Mouse (Mus musculus) MEL (cell line): Measurements from ENCODE around the gene Ube3a. TPM values are rescaled to one million over a fixed set of nuclear protein-coding genes. Genes with fewer than 3 reads are reported as not detected.

ENCODE experiments used
- DNase-seq: peaks from one replicate; pipeline ENCODE4 v3.0.0; 2011; ENCODE audit warnings: low read depth, low spot score
- H3K27ac ChIP-seq: 2 replicates; pipeline ENCODE4 v1.5.1; 2012; ENCODE audit warnings: low read depth, mild to moderate bottlenecking, control low read depth, low read length, moderate library complexity; ENCODE audit not compliant: control insufficient read depth
- H3K27me3 ChIP-seq, 2 experiments: fragments of 150-350 bp in 1 of 2; sonication (generic) in 1 of 2; 2 replicates each; pipeline ENCODE4 v1.6.1; 2012; ENCODE audit warnings: low read length in 2 of 2, mild to moderate bottlenecking in 2 of 2, improper control_type of control experiment in 1 of 2, moderate library complexity in 1 of 2; ENCODE audit not compliant: insufficient read depth in 2 of 2, control insufficient read depth in 1 of 2
- H3K36me3 ChIP-seq, 2 experiments: 2 replicates each; pipeline ENCODE4 v1.6.1; 2012 to 2014; ENCODE audit warnings: low read length in 2 of 2, improper control_type of control experiment in 1 of 2, inconsistent platforms in 1 of 2, mild to moderate bottlenecking in 1 of 2; ENCODE audit not compliant: insufficient read depth in 2 of 2, control insufficient read depth in 1 of 2
- H3K4me1 ChIP-seq, 2 experiments: fragments of 150-350 bp in 1 of 2; sonication (generic) in 1 of 2; 2 replicates each; pipeline ENCODE4 v1.6.1; 2012; ENCODE audit warnings: low read length in 2 of 2, improper control_type of control experiment in 1 of 2, mild to moderate bottlenecking in 1 of 2; ENCODE audit not compliant: insufficient read depth in 2 of 2, control insufficient read depth in 1 of 2
- H3K4me3 ChIP-seq, 2 experiments: fragments of 150-350 bp in 1 of 2; sonication (generic) in 1 of 2; 2 replicates each; pipeline ENCODE4 v1.5.1; 2012; ENCODE audit warnings: low read depth in 2 of 2, low read length in 2 of 2, mild to moderate bottlenecking in 2 of 2, moderate library complexity in 2 of 2, control low read depth in 1 of 2, improper control_type of control experiment in 1 of 2; ENCODE audit not compliant: control insufficient read depth in 1 of 2, insufficient read depth in 1 of 2
- H3K79me2 ChIP-seq: 2 replicates; pipeline ENCODE4 v1.6.1; 2012; ENCODE audit warnings: mild to moderate bottlenecking, low read length, moderate library complexity; ENCODE audit not compliant: control insufficient read depth, poor library complexity, insufficient read depth
- H3K9ac ChIP-seq: 2 replicates; pipeline ENCODE4 v1.6.1; 2012; ENCODE audit warnings: low read depth, mild to moderate bottlenecking, control low read depth, low read length, moderate library complexity; ENCODE audit not compliant: control insufficient read depth, poor library complexity, severe bottlenecking
- H3K9me3 ChIP-seq: fragments of 150-350 bp; sonication (generic); replicated peaks from 2 replicates; pipeline ENCODE4 v1.6.1; 2012; ENCODE audit warnings: mild to moderate bottlenecking, low read length, improper control_type of control experiment, moderate library complexity; ENCODE audit not compliant: insufficient read depth
- CHD2 ChIP-seq: IDR thresholded peaks from 2 replicates; pipeline ENCODE4 v1.6.1; 2011; ENCODE audit warnings: low read length, improper control_type of control experiment
- E2F4 ChIP-seq: IDR thresholded peaks from 2 replicates; pipeline ENCODE4 v1.6.1; 2011; ENCODE audit warnings: low read depth, low read length, improper control_type of control experiment, borderline replicate concordance
- ELF1 ChIP-seq: IDR thresholded peaks from 2 replicates; pipeline ENCODE4 v1.6.1; 2014; ENCODE audit warnings: low read depth, mild to moderate bottlenecking, inconsistent platforms, low read length, improper control_type of control experiment, moderate library complexity
- ETS1 ChIP-seq: IDR thresholded peaks from 2 replicates; pipeline ENCODE4 v1.6.1; 2012; ENCODE audit warnings: low read depth, mild to moderate bottlenecking, inconsistent platforms, low read length, improper control_type of control experiment, moderate library complexity
- GABPA ChIP-seq: IDR thresholded peaks from 2 replicates; pipeline ENCODE4 v1.6.1; 2012; ENCODE audit warnings: low read depth, mild to moderate bottlenecking, inconsistent platforms, low read length, improper control_type of control experiment, moderate library complexity
- MAX ChIP-seq: IDR thresholded peaks from 2 replicates; pipeline ENCODE4 v1.6.1; 2011; ENCODE audit warnings: low read length, improper control_type of control experiment
- MAZ ChIP-seq: IDR thresholded peaks from 2 replicates; pipeline ENCODE4 v1.6.1; 2012; ENCODE audit warnings: low read depth, mild to moderate bottlenecking, inconsistent platforms, low read length, improper control_type of control experiment
- MXI1 ChIP-seq: IDR thresholded peaks from 2 replicates; pipeline ENCODE4 v1.6.1; 2011; ENCODE audit warnings: mild to moderate bottlenecking, low read depth, low read length, improper control_type of control experiment
- MYB ChIP-seq: IDR thresholded peaks from 2 replicates; pipeline ENCODE4 v1.6.1; 2011; ENCODE audit warnings: mild to moderate bottlenecking, low read depth, low read length, improper control_type of control experiment
- MYC ChIP-seq: IDR thresholded peaks from 2 replicates; pipeline ENCODE4 v1.6.1; 2011; ENCODE audit warnings: low read depth, mild to moderate bottlenecking, low read length, improper control_type of control experiment, moderate library complexity
- NRF1 ChIP-seq: IDR thresholded peaks from 2 replicates; pipeline ENCODE4 v1.6.1; 2014; ENCODE audit warnings: low read depth, mild to moderate bottlenecking, inconsistent platforms, low read length, improper control_type of control experiment, moderate library complexity; ENCODE audit not compliant: poor library complexity, insufficient read depth, severe bottlenecking
- POLR2AphosphoS5 ChIP-seq: IDR thresholded peaks from 2 replicates; pipeline ENCODE4 v1.6.1; 2012; ENCODE audit warnings: low read depth, borderline replicate concordance, mild to moderate bottlenecking, inconsistent platforms, low read length, moderate library complexity, mixed read lengths
- RAD21 ChIP-seq: IDR thresholded peaks from 2 replicates; pipeline ENCODE4 v1.6.1; 2011; ENCODE audit warnings: mild to moderate bottlenecking, low read depth, low read length, improper control_type of control experiment
- SIN3A ChIP-seq: IDR thresholded peaks from 2 replicates; pipeline ENCODE4 v1.6.1; 2012; ENCODE audit warnings: low read length, improper control_type of control experiment, inconsistent platforms
- SMC3 ChIP-seq: IDR thresholded peaks from 2 replicates; pipeline ENCODE4 v1.6.1; 2011; ENCODE audit warnings: low read depth, low read length, improper control_type of control experiment
- TBP ChIP-seq: IDR thresholded peaks from 2 replicates; pipeline ENCODE4 v1.8.0; 2011; ENCODE audit warnings: low read depth, low read length, improper control_type of control experiment
- TCF12 ChIP-seq: IDR thresholded peaks from 2 replicates; pipeline ENCODE4 v1.6.1; 2014; ENCODE audit warnings: low read depth, mild to moderate bottlenecking, inconsistent platforms, low read length, improper control_type of control experiment, moderate library complexity
- UBTF ChIP-seq: IDR thresholded peaks from 2 replicates; pipeline ENCODE4 v1.6.1; 2012; ENCODE audit warnings: low read depth, mild to moderate bottlenecking, inconsistent platforms, low read length, improper control_type of control experiment, moderate library complexity, borderline replicate concordance; ENCODE audit not compliant: insufficient read depth
- USF2 ChIP-seq, 2 experiments: IDR thresholded peaks; 2 replicates each; pipeline ENCODE4 v1.6.1; 2011 to 2012; ENCODE audit warnings: improper control_type of control experiment in 2 of 2, low read length in 2 of 2, borderline replicate concordance in 1 of 2, inconsistent platforms in 1 of 2, low read depth in 1 of 2, mild to moderate bottlenecking in 1 of 2; ENCODE audit not compliant: insufficient read depth in 1 of 2
- ZC3H11A ChIP-seq: IDR thresholded peaks from 2 replicates; pipeline ENCODE4 v1.6.1; 2012; ENCODE audit warnings: low read depth, mild to moderate bottlenecking, inconsistent platforms, low read length, improper control_type of control experiment
- ZMIZ1 ChIP-seq: IDR thresholded peaks from 2 replicates; pipeline ENCODE4 v1.6.1; 2012; ENCODE audit warnings: low read depth, mild to moderate bottlenecking, inconsistent platforms, low read length, improper control_type of control experiment, moderate library complexity
- polyA plus RNA-seq, 2 experiments: library from polyadenylated mRNA; stranded (reverse) in 1 of 2; unstranded in 1 of 2; fragments of >175 nt in 1 of 2; fragments of >200 nt in 1 of 2; gene quantifications; 2 replicates each; pipeline versions ENCODE4 v1.2.1 to v1.2.4; 2012; ENCODE audit warnings: low replicate concordance in 2 of 2, low read depth in 1 of 2; ENCODE audit not compliant: insufficient read length in 2 of 2, insufficient read depth in 1 of 2, missing spikeins in 1 of 2
- total RNA-seq: library from RNA; depleted of rRNA; stranded (reverse); fragments of 300-350 nt; gene quantifications from 2 replicates; pipeline ENCODE4 v1.2.3, GENCODE M21; 2012

Ube3a gene
- total and polyA plus RNA-seq, 3 experiments: 46.3 to 112 (median 81.7) TPM

DNA sequence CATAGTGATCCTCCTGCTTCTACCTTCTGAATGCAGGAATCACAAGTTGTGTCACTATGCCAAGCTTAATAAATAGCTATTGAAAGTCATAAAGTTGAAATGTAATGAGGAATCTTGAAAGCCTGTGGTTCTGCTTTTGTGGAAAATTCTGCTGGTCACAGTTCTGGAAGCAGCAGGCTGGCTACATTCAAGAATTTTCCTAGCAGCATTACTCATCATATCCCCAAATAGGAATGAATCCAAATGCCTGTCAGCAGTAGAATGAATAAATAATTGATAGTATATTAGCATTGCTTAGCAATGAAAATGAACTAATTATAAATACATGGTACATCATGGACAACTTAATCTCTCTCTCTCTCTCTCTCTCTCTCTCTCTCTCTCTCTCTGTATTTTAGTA is 35.7 kb upstream of the Ube3a start:
- Histone ChIP-seq H3K79me2 (no peaks in the 10 kb centered on the region), H3K36me3 (no peaks in the 10 kb centered on the region), H3K27ac (no peak overlapping the region), H3K4me1 (no peaks in the 10 kb centered on the region), H3K9ac (no peak overlapping the region), H3K9me3 (no peaks in the 10 kb centered on the region), H3K27me3 (no peaks in the 10 kb centered on the region), H3K4me3 (no peak overlapping the region)
- DNase-seq: no peak
- no peak for TF ChIP-seq MAZ
- TF ChIP-seq USF2 (IDR thresholded peaks at IDR 0.05; ENCODE audit: borderline replicate concordance in 1 of 2, insufficient read depth in 1 of 2, low read depth in 1 of 2, low read length in 2 of 2): no peak
- TF ChIP-seq NRF1: no peak

DNA sequence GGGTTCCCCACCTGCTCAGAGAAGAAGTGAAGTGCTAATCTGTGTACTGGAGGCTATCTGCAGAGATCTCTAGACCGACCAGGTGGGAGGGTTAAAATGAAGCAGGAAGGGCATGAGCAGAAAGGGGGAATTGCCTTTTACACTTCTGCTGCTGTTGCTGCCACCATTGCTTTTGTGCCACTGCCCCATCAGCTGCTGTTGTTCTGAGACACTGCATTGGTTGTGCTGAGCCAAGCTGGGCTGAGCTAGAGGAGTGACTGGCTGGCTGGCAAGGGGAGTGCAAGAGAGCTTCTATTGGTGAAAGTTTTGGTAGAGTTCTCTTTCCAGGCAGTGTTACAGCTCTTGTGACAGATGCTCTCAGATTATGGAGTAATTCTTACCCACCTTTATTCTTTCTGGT is 13.6 kb upstream of the Ube3a start:
- TF ChIP-seq POLR2AphosphoS5 (no peak), MYC (no peak), TBP (no peak), CHD2 (no peak)
- Histone ChIP-seq H3K79me2 (no peaks in the 10 kb centered on the region), H3K27ac (no peak overlapping the region), H3K4me1 (no peaks in the 10 kb centered on the region), H3K4me3 (no peak overlapping the region), H3K9me3 (no peaks in the 10 kb centered on the region), H3K36me3 (no peaks in the 10 kb centered on the region), H3K9ac (no peak overlapping the region), H3K27me3 (no peaks in the 10 kb centered on the region)
- DNase-seq: no peak

DNA sequence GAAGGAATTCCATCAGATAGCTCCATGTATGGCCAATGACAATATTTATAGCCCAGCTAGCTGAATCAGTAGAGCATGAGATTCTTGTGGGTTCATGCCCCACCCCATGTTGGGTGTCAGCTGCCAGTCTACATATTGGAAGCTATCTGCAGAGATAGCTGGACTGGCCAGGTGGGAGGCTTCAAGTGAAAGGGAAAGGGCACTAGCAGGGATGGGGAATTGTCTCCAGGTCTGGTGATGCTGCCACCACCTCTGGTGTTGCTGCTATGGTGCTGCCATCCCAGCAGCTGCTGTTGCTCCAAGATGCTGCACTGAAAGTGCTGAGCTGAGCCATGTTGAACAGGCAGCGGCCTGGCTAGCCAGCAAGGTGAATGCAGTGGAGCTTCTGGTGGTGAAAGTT is 7.3 kb upstream of the Ube3a start:
- Histone ChIP-seq H3K36me3 (no peaks in the 10 kb centered on the region), H3K4me3 (no peak overlapping the region), H3K9me3 (no peaks in the 10 kb centered on the region), H3K27ac (no peak overlapping the region), H3K27me3 (no peaks in the 10 kb centered on the region), H3K79me2 (no peaks in the 10 kb centered on the region), H3K4me1 (no peaks in the 10 kb centered on the region), H3K9ac (no peak overlapping the region)
- no peak for DNase-seq
- no peak for TF ChIP-seq NRF1
- no peak for TF ChIP-seq SMC3
- no peak for TF ChIP-seq MAX
- no peak for TF ChIP-seq POLR2AphosphoS5
- TF ChIP-seq ELF1: no peak
- TF ChIP-seq RAD21: no peak
- no peak for TF ChIP-seq CHD2
- no peak for TF ChIP-seq GABPA
- TF ChIP-seq SIN3A: no peak
- TF ChIP-seq ETS1: no peak
- no peak for TF ChIP-seq TCF12
- TF ChIP-seq ZMIZ1: no peak
- no peak for TF ChIP-seq ZC3H11A
- no peak for TF ChIP-seq E2F4
- TF ChIP-seq UBTF: no peak
- TF ChIP-seq MXI1: no peak
- no peak for TF ChIP-seq MYB
